Mouse (Mus musculus): Measurements from ENCODE around the gene Fbxo42.

DNA sequence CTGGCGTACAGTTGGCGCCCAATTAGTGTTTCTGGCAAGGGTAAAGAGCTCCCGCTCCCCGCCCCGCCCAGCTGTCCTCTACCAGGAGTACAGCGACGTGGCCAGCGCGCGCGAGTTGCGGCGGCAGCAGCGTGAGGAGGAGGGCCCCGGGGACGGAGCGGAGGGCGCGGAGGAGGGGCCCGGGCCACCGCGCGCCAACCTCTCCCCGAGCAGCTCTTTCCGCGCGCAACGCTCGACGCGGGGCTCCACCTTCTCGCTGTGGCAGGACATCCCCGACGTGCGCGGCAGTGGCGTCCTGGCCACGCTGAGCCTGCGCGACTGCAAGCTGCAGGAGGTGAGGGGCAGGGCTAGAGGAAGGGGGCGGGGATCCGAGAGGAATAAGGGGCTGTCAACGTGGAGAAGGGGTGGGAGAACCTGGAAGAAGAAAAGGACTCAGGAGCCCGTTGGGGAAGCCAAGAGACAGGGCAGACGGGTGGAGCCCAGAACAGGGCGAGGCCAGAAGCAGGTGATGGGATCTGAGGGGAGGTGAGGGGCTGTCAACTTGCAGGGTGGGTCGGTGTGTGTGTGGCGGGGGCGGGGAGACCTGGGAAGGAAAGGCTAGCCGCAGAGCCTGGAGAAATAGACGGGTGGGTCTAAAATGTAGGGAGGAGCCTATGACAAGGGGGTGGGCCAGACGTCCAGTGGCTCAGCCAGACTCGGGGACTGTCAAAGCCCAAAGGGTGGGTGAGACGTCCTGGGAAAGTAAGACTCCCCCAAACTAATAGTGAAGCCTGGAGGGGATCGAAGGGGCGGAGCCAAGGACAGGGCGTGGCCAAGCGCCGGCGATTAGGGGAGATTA, 100.3 kb downstream of the Fbxo42 start:
- no peak for TF ChIP-seq CTCF (IDR thresholded peaks at IDR 0.05 in 2 of 3, conservative IDR thresholded peaks at IDR 0.05 in 1 of 3; ENCODE audit: control insufficient read depth in 1 of 3, insufficient read depth in 1 of 3, low read depth in 2 of 3, low read length in 3 of 3, poor library complexity in 1 of 3, severe bottlenecking in 1 of 3)
- no peak for TF ChIP-seq UBTF (IDR thresholded peaks at IDR 0.05; ENCODE audit: borderline replicate concordance, insufficient read depth, low read depth, low read length)
- no peak for TF ChIP-seq POLR2A (IDR thresholded peaks at IDR 0.05; ENCODE audit: control insufficient read depth in 1 of 2, insufficient read depth in 1 of 2, low read depth in 1 of 2, low read length in 2 of 2, poor library complexity in 1 of 2)
- TF ChIP-seq MYC (IDR thresholded peaks at IDR 0.05; ENCODE audit: low read depth, low read length), result no peak
- TF ChIP-seq ZC3H11A (IDR thresholded peaks at IDR 0.05; ENCODE audit: low read depth, low read length), result no peak
- TF ChIP-seq ZMIZ1 (IDR thresholded peaks at IDR 0.05; ENCODE audit: low read depth, low read length), result no peak
- no peak for TF ChIP-seq NRF1 (IDR thresholded peaks at IDR 0.05; ENCODE audit: insufficient read depth, low read depth, low read length, poor library complexity, severe bottlenecking)
- no peak for TF ChIP-seq MAZ (IDR thresholded peaks at IDR 0.05; ENCODE audit: low read depth, low read length)
- TF ChIP-seq GATA1 (IDR thresholded peaks at IDR 0.05; ENCODE audit: low read depth, low read length), result no peak
- no peak for TF ChIP-seq E2F4 (IDR thresholded peaks at IDR 0.05; ENCODE audit: borderline replicate concordance, low read depth, low read length)
- no peak for TF ChIP-seq ZNF384 (IDR thresholded peaks at IDR 0.05; ENCODE audit: low read depth, low read length)
- TF ChIP-seq MXI1 (IDR thresholded peaks at IDR 0.05; ENCODE audit: low read depth, low read length), result no peak
